8 mouse cellular contexts compared by ENCODE assay signal in the genomic region with DNA sequence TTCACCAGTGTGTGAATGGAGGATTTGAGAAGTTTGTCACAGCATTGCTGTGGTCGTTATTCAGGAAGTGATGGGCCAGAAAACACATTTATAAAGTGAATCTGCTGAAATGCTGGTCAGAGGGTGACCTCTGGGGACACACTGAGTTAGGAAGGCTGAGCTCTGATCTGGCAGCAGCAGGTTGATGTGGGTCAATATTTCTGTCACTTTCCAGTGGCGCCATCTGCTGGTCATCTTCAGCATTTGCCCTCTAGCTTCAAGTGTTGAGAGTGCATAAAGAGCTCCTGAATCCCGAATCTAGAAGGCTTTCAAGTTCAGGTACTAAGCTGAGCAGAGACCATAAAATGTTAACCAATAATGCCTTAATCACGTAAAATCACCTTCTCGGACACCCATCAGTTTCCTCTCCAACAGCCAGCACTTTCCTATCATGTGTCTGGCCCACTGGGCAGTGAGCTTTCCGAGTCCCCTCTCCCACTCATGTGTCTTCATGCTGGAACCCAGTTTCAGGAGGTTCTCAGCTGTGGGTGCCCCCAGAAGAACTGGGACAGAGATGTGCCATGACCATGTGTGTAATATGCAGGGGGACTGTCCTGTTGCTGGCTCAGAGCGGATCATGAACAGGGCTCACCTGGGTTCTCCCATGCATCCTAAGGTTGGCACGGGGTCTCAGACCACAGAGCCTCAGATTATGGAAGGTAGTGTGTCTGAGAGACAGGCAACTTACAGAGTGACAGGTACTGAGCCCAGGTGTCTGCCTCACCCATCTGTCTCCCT.
DNase-seq lines count a peak whose midpoint lies in the region; ATAC-seq and TF ChIP-seq lines count a peak whose summit lies in the region.

No protein-coding gene starts in this region.

- H3K79me2 ChIP-seq in liver, adult 2 months (ENCODE audit: control insufficient read depth, insufficient read depth, low read length) = no peaks in the 10 kb centered on the region

- H3K9ac ChIP-seq in liver, adult 2 months (ENCODE audit: low read depth, low read length) = no peak overlapping the region

- H3K4me1 ChIP-seq in liver, adult 2 months (ENCODE audit: control insufficient read depth, insufficient read depth, low read length) = no peaks in the 10 kb centered on the region
- no peaks in the 10 kb centered on the region for H3K4me1 ChIP-seq in thymus, adult 2 months (replicated peaks; ENCODE audit: control insufficient read depth, insufficient read depth, low read length)

- no peak overlapping the region for H3K4me3 ChIP-seq in liver, adult 2 months (ENCODE audit: insufficient read depth, low read depth, low read length)
- H3K4me3 ChIP-seq in thymus, adult 2 months (ENCODE audit: control insufficient read depth, insufficient read depth, low read length) = no peak overlapping the region

- no peak for TF ChIP-seq POLR2A in liver, adult 2 months (IDR thresholded peaks at IDR 0.05; ENCODE audit: extremely low read depth, insufficient read depth, low read length)
- TF ChIP-seq POLR2A in thymus, adult 2 months (IDR thresholded peaks at IDR 0.05; ENCODE audit: control insufficient read depth, extremely low read depth, insufficient read depth, low read length, poor library complexity) = no peak

- no peaks in the 10 kb centered on the region for H3K36me3 ChIP-seq in liver, adult 2 months (ENCODE audit: control insufficient read depth, insufficient read depth, low read length)
- no peaks in the 10 kb centered on the region for H3K36me3 ChIP-seq in thymus, adult 2 months (ENCODE audit: control insufficient read depth, insufficient read depth, low read length)

- DNase-seq in A20 (ENCODE audit: low read depth, low spot score) = peak; percentile 50
- DNase-seq in NIH3T3 (ENCODE audit: low read depth) = peak; percentile 87
- DNase-seq in cerebellum, postnatal 10 days = peak; percentile 82 to 86
- DNase-seq in gastrocnemius, adult 8-10 months (ENCODE audit: low spot score in 2 of 2) = peak; percentile 53 to 55
- peak; percentile 61 to 83 for DNase-seq in kidney, adult 8-10 months
- peak; percentile 73 for DNase-seq in liver, adult 2 months (ENCODE audit: extremely low read depth, low read depth, low spot score)
- peak; percentile 68 for DNase-seq in thymus, adult 2 months

- peak; percentile 78 for TF ChIP-seq CTCF in liver, adult 2 months (IDR thresholded peaks at IDR 0.05; ENCODE audit: low read depth, low read length)
- TF ChIP-seq CTCF in thymus, adult 2 months (IDR thresholded peaks at IDR 0.05; ENCODE audit: borderline replicate concordance, control insufficient read depth, extremely low read depth, insufficient read depth, low read length, poor library complexity) = no peak

- ATAC-seq in neutrophil, adult 5-6 weeks (ENCODE audit: extremely low read depth, insufficient number of reproducible peaks, low FRiP score, poor library complexity, severe bottlenecking) = peak; percentile 71

- no peaks in the 10 kb centered on the region for H3K27me3 ChIP-seq in liver, adult 2 months (ENCODE audit: control insufficient read depth, insufficient read depth, low read length)
- H3K27me3 ChIP-seq in thymus, adult 2 months (ENCODE audit: control insufficient read depth, insufficient read depth, low read length) = no peaks in the 10 kb centered on the region

- WGBS in liver, adult 2 months = 50% methylated on average over 8 of the region's 8 CpGs
- 59% methylated on average over 8 of the region's 8 CpGs for WGBS in thymus, adult 2 months

- H3K27ac ChIP-seq in liver, adult 2 months (replicated peaks; ENCODE audit: insufficient read depth, low read depth, low read length) = no peak overlapping the region
- H3K27ac ChIP-seq in thymus, adult 2 months (ENCODE audit: control insufficient read depth, insufficient read depth, low read length) = no peak overlapping the region
